Mouse (Mus musculus) spleen, adult 2 months (tissue): Measurements from ENCODE around the gene Creg2.

ENCODE experiments used
- CTCF ChIP-seq: fragments of 200-500 bp; IDR thresholded peaks from 2 replicates; pipeline ENCODE4 v1.5.1; 2011; ENCODE audit warnings: mild to moderate bottlenecking, inconsistent platforms; ENCODE audit not compliant: insufficient read depth, insufficient read length, insufficient replicate concordance; ENCODE audit errors: extremely low read depth
- POLR2A ChIP-seq: fragments of 200-500 bp; IDR thresholded peaks from 2 replicates; pipeline ENCODE4 v1.6.1; 2011; ENCODE audit warnings: low read depth, low read length, inconsistent platforms

DNA sequence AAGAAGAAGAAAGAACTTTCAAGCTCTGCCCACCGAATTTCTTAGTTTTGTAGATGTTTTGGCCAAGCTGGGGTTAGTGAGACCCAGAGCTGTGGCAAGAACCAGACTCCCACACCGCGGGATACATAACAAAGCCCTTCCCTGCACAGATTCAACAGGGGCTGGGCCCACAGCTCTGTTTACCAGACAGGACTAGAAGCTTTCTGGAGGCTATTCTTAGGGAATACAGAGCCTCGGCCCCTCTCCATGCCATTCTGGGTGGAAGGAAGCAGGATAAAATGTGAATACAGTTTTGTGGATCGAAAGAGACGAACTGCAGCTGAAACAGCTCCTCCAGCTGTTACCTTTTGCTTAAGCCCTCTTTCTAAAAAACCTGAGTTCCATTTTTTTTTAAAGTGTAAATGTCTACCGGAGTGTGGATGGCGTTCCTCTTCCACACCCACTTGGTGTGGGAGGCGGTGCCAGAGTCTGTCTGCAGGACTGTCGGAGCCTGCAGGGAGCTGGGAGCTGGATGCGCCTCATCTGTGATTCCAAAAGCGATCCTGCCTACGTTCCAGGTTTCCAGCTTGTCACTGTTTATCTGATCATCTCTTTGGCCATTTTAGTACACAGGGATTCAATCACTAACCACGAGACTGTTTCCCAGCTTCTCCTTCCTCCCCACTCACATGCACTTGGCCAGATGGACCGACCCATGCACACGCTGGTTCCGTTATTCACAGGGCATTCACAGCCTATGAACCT is 1.4 kb downstream of the Creg2 start:
- TF ChIP-seq POLR2A (no peak), CTCF (no peak)
